Mouse (Mus musculus): Measurements from ENCODE around the gene Myh15. TPM values are rescaled to one million over a fixed set of nuclear protein-coding genes. Genes with fewer than 3 reads are reported as not detected.

Myh15 gene
- polyA plus RNA-seq, 3 experiments from 2014 or later, result 0.30 to 0.31 TPM; not detected in 1

Other genes starting within 250 kb of the Myh15 start
- gene Retnlb, start 240.6 kb upstream of the Myh15 start, polyA plus RNA-seq (2017; shearing (Covaris generic)), result not detected
- not detected for gene Retnla, start 214.9 kb upstream of the Myh15 start, polyA plus RNA-seq (2017; shearing (Covaris generic))
- not detected for gene Retnlg, start 184.9 kb upstream of the Myh15 start, polyA plus RNA-seq (2017; shearing (Covaris generic))
- 1 to 10 TPM; 4.3 to 6.2 (median 4.5) TPM for gene Dzip3, start 63.3 kb upstream of the Myh15 start, polyA plus RNA-seq (2017; shearing (Covaris generic))
- gene Cip2a, start 63.3 kb upstream of the Myh15 start, polyA plus RNA-seq (2017; shearing (Covaris generic)), result 10 to 100 TPM in 1 of 3 experiments, 1 to 10 TPM in 2; 3.5 to 29.1 (median 6.2) TPM

All from inflammation-experienced regulatory T-cells, adult 6 months (primary cell).